Mouse (Mus musculus) large intestine, adult 2 months (tissue): ENCODE measurements around the gene Hif3a. TPM values are rescaled to one million over a fixed set of nuclear protein-coding genes. Genes with fewer than 3 reads are reported as not detected.

ENCODE experiments used
- DNase-seq: peaks from one replicate; pipeline ENCODE4 v3.0.0-alpha.2; 2012; ENCODE audit warnings: low read depth, low spot score
- WGBS: fragments of 180-500 bp; shearing (Covaris S2); methylation state at CpG from one replicate; pipeline ENCODE4 v1.1.7; 2018; 5-methylcytosine and 5-hydroxymethylcytosine counted together
- polyA plus RNA-seq: library from polyadenylated mRNA; depleted of rRNA; stranded (reverse); fragments of >200 nt; gene quantifications from 2 replicates; pipeline ENCODE4 v1.2.3, GENCODE M21; 2012; rRNA removed

Hif3a gene
- polyA plus RNA-seq, 1 experiment = 0.71 TPM

GRCm38 (mm10) chr7:16999233-16999632, 63.0 kb downstream of the Hif3a start:
- WGBS = 63% methylated on average over 4 of the region's 4 CpGs
- no peak for DNase-seq

GRCm38 (mm10) chr7:16995345-16995744, 66.9 kb downstream of the Hif3a start:
- no peak for DNase-seq
- 67% methylated on average over 4 of the region's 4 CpGs for WGBS

GRCm38 (mm10) chr7:16994400-16994799, 67.8 kb downstream of the Hif3a start:
- WGBS = 18% methylated on average over 20 of the region's 20 CpGs
- no peak for DNase-seq

- 17% methylated on average over 27 of the region's 27 CpGs for WGBS
- no peak for DNase-seq
Observed at GRCm38 (mm10) chr7:16993651-16994399, 68.4 kb downstream of the Hif3a start.

GRCm38 (mm10) chr7:16992451-16992807, 69.8 kb downstream of the Hif3a start, which contains the start of gene Ccdc8:
Ccdc8 (plus strand) TSS chr7:16992708.
- WGBS = 90% methylated on average over 5 of the region's 5 CpGs
- no peak for DNase-seq

- no peak for DNase-seq
Observed at GRCm38 (mm10) chr7:16991681-16992450, 70.4 kb downstream of the Hif3a start.

GRCm38 (mm10) chr7:16990006-16990744, 72.1 kb downstream of the Hif3a start:
- DNase-seq = no peak
- 49% methylated on average over 15 of the region's 15 CpGs for WGBS

More at GRCm38 (mm10) chr7:16991681-16992450, 70.4 kb downstream of the Hif3a start:
- 33% methylated on average over 18 of the region's 18 CpGs for WGBS

GRCm38 (mm10) chr7:16988405-16988804, 73.8 kb downstream of the Hif3a start:
- WGBS = 30% methylated on average over 3 of the region's 3 CpGs
- DNase-seq = no peak

- WGBS = 52% methylated on average over 7 of the region's 7 CpGs
Observed at GRCm38 (mm10) chr7:16987541-16988149, 74.6 kb downstream of the Hif3a start.

GRCm38 (mm10) chr7:16982859-16983568, 79.2 kb downstream of the Hif3a start, which contains the start of gene Gm42372:
Gm42372 (plus strand) TSS chr7:16983086.
- 42% methylated on average over 26 of the region's 26 CpGs for WGBS
- no peak for DNase-seq

More at GRCm38 (mm10) chr7:16987541-16988149, 74.6 kb downstream of the Hif3a start:
- DNase-seq = no peak

Other genes with a start within 250 kb of the Hif3a start
- gene Strn4, start 246.5 kb downstream of the Hif3a start, polyA plus RNA-seq = 100.0 and 115 TPM in 2 replicates
- gene Fkrp, start 245.7 kb downstream of the Hif3a start, polyA plus RNA-seq = 11.7 and 15.7 TPM in 2 replicates
- gene Prkd2, start 219.5 kb downstream of the Hif3a start, polyA plus RNA-seq = 23.6 and 32.4 TPM in 2 replicates
- gene Dact3, start 187.1 kb downstream of the Hif3a start, polyA plus RNA-seq = 10.9 and 12.4 TPM in 2 replicates
- gene Gng8, start 170.6 kb downstream of the Hif3a start, polyA plus RNA-seq = 3.1 and 3.6 TPM in 2 replicates
- 1.5 and 1.7 TPM in 2 replicates for gene Ptgir, start 155.9 kb downstream of the Hif3a start, polyA plus RNA-seq
- 442 and 456 TPM in 2 replicates for gene Calm3, start 138.3 kb downstream of the Hif3a start, polyA plus RNA-seq
- gene Pnmal2, start 117.7 kb downstream of the Hif3a start, polyA plus RNA-seq = 1.2 and 2.3 TPM in 2 replicates
- gene Pnmal1, start 102.7 kb downstream of the Hif3a start, polyA plus RNA-seq = 0.22 and 0.43 TPM in 2 replicates
- 0.15 and 0.16 TPM in 2 replicates for gene Gm42372, start 79.3 kb downstream of the Hif3a start, polyA plus RNA-seq
- gene Ccdc8, start 69.7 kb downstream of the Hif3a start, polyA plus RNA-seq = 1.0 and 1.1 TPM in 2 replicates
- gene Ppp5c, start 34.5 kb downstream of the Hif3a start, polyA plus RNA-seq = 198 and 205 TPM in 2 replicates
- gene Psg16, start 11.6 kb upstream of the Hif3a start, polyA plus RNA-seq = 0.02 TPM in 1 of 2 replicates, not detected in the other
- gene Ceacam3, start 87.9 kb upstream of the Hif3a start, polyA plus RNA-seq = not detected in 2 replicates
- not detected in 2 replicates for gene Psg29, start 141.1 kb upstream of the Hif3a start, polyA plus RNA-seq